9 mouse cellular contexts compared by ENCODE assay signal in genomic region chr4:126146974-126147532, GRCm38 (mm10). TPM values are rescaled to one million over a fixed set of nuclear protein-coding genes. Genes with fewer than 3 reads are reported as not detected.
A peak's percentile ranks its signal among the peaks of the same experiment; 100 is the strongest.
DNase-seq lines count a peak whose midpoint lies in the region; ATAC-seq and TF ChIP-seq lines count a peak whose summit lies in the region.
"Had no signal": no experiment of that assay in that cellular context is flagged by ENCODE, and none has a peak within 500 bp of the region (broad histone marks: within the 10 kb centered on the region; RNA-seq: fewer than 3 reads in every experiment).

No protein-coding gene starts in this region.

- H3K4me1 ChIP-seq in hindbrain, embryonic 10.5 days (replicated peaks): peaks cover 56% of the 10 kb centered on the region
- H3K4me1 ChIP-seq in hindbrain, embryonic 16.5 days (ENCODE audit: control insufficient read depth, insufficient read depth, low read depth, low read length): peaks cover 12% of the 10 kb centered on the region
- H3K4me1 ChIP-seq in E14TG2a.4 (replicated peaks; ENCODE audit: low read depth, low read length): peaks cover 69% of the 10 kb centered on the region
- H3K4me1 ChIP-seq in embryonic facial prominence, embryonic 10.5 days: peaks cover 73% of the 10 kb centered on the region
- H3K4me1 ChIP-seq in liver, embryonic 11.5 days (replicated peaks; ENCODE audit: control insufficient read depth, insufficient read depth, low read length): peaks cover 38% of the 10 kb centered on the region

- H3K4me3 ChIP-seq in hindbrain, embryonic 10.5 days: peak overlapping the region; percentile 61
- H3K4me3 ChIP-seq in hindbrain, embryonic 16.5 days (ENCODE audit: low read length): no peak overlapping the region
- peak overlapping the region; percentile 88 for H3K4me3 ChIP-seq in E14TG2a.4 (replicated peaks; ENCODE audit: low read length)
- H3K4me3 ChIP-seq in embryonic facial prominence, embryonic 10.5 days: peak overlapping the region; percentile 80
- no peak overlapping the region; the same call in 1 of the 2 replicates for H3K4me3 ChIP-seq in liver, embryonic 11.5 days (ENCODE audit: low read depth, low read length)

- DNase-seq in hindbrain, embryonic 10.5 days (ENCODE audit: low spot score): peak; percentile 23
- peak; percentile 43 for DNase-seq in embryonic facial prominence, embryonic 10.5 days (ENCODE audit: low spot score)
- no peak for DNase-seq in liver, embryonic 11.5 days (ENCODE audit: low spot score)
- no peak for DNase-seq in retina, embryonic 14.5 days (ENCODE audit: low spot score)
- no peak for DNase-seq in ovary, postnatal 10 days (ENCODE audit: low spot score)
- DNase-seq: layer of hippocampus, postnatal 36 days had no signal

- no peak overlapping the region for H3K9ac ChIP-seq in hindbrain, embryonic 16.5 days (ENCODE audit: low read depth, low read length)
- no peak overlapping the region for H3K9ac ChIP-seq in liver, embryonic 11.5 days (ENCODE audit: low read depth, low read length)

- no peaks in the 10 kb centered on the region for H3K9me3 ChIP-seq in hindbrain, embryonic 10.5 days
- no peaks in the 10 kb centered on the region for H3K9me3 ChIP-seq in hindbrain, embryonic 16.5 days (ENCODE audit: control insufficient read depth, low read length)
- no peaks in the 10 kb centered on the region for H3K9me3 ChIP-seq in E14TG2a.4 (ENCODE audit: low read length)
- H3K9me3 ChIP-seq in embryonic facial prominence, embryonic 10.5 days: no peaks in the 10 kb centered on the region
- no peaks in the 10 kb centered on the region for H3K9me3 ChIP-seq in liver, embryonic 11.5 days (ENCODE audit: control insufficient read depth, low read length)

- 47% methylated on average over 9 of the region's 9 CpGs for WGBS in hindbrain, embryonic 10.5 days
- WGBS in hindbrain, embryonic 16.5 days: 53% methylated on average over 9 of the region's 9 CpGs
- WGBS in embryonic facial prominence, embryonic 10.5 days: 27% methylated on average over 9 of the region's 9 CpGs
- WGBS in liver, embryonic 11.5 days: 46% methylated on average over 9 of the region's 9 CpGs

- no peak for ATAC-seq in hindbrain, embryonic 16.5 days
- ATAC-seq in liver, embryonic 11.5 days (replicated peaks; ENCODE audit: low FRiP score): no peak

- H3K4me2 ChIP-seq in hindbrain, embryonic 16.5 days (ENCODE audit: low read length): no peak overlapping the region
- H3K4me2 ChIP-seq in liver, embryonic 11.5 days: peak overlapping the region; percentile 57

- peak overlapping the region; percentile 86 for H3K27ac ChIP-seq in hindbrain, embryonic 10.5 days
- no peak overlapping the region for H3K27ac ChIP-seq in hindbrain, embryonic 16.5 days (ENCODE audit: low read depth, low read length)
- peak overlapping the region; percentile 95 for H3K27ac ChIP-seq in embryonic facial prominence, embryonic 10.5 days (replicated peaks)
- peak overlapping the region; percentile 87 for H3K27ac ChIP-seq in liver, embryonic 11.5 days (ENCODE audit: low read depth, low read length)

- TF ChIP-seq CTCF in E14TG2a.4 (conservative IDR thresholded peaks at IDR 0.05; ENCODE audit: low read length): no peak

- peaks cover 61% of the 10 kb centered on the region for H3K27me3 ChIP-seq in hindbrain, embryonic 10.5 days (ENCODE audit: insufficient read depth, poor library complexity, severe bottlenecking)
- peaks cover 26% of the 10 kb centered on the region for H3K27me3 ChIP-seq in hindbrain, embryonic 16.5 days (replicated peaks; ENCODE audit: control insufficient read depth, insufficient read depth, low read length)
- peaks cover 8% of the 10 kb centered on the region for H3K27me3 ChIP-seq in E14TG2a.4 (ENCODE audit: insufficient read depth, low read length)
- peaks cover 46% of the 10 kb centered on the region for H3K27me3 ChIP-seq in embryonic facial prominence, embryonic 10.5 days (replicated peaks; ENCODE audit: low read depth, poor library complexity, severe bottlenecking)
- H3K27me3 ChIP-seq in liver, embryonic 11.5 days (replicated peaks; ENCODE audit: control insufficient read depth, insufficient read depth, low read length): peaks cover 36% of the 10 kb centered on the region
- H3K27me3 ChIP-seq: Patski had no signal

- no peaks in the 10 kb centered on the region for H3K36me3 ChIP-seq in hindbrain, embryonic 10.5 days
- no peaks in the 10 kb centered on the region for H3K36me3 ChIP-seq in hindbrain, embryonic 16.5 days (ENCODE audit: control insufficient read depth, insufficient read depth, low read length)
- H3K36me3 ChIP-seq in E14TG2a.4 (ENCODE audit: insufficient read depth, low read length): peaks cover 22% of the 10 kb centered on the region
- peaks cover 19% of the 10 kb centered on the region for H3K36me3 ChIP-seq in embryonic facial prominence, embryonic 10.5 days (replicated peaks)
- H3K36me3 ChIP-seq in liver, embryonic 11.5 days (ENCODE audit: control insufficient read depth, insufficient read depth, low read length): no peaks in the 10 kb centered on the region

RNA-seq across cellular contexts. Expression of gene Eva1b, which starts 0.5 kb away (rescaled TPM):
- polyA plus RNA-seq in hindbrain, embryonic 10.5 days (2016; fragmentation: Nextera tagmentation; extraction: Ambion mirVana): 29.8 and 35.3 TPM in 2 replicates
- 11.8 and 13.7 TPM in 2 replicates for polyA plus RNA-seq in hindbrain, embryonic 16.5 days (2015; fragmentation: Nextera tagmentation; extraction: Ambion mirVana)
- polyA plus RNA-seq in embryonic facial prominence, embryonic 10.5 days (2016; fragmentation: Nextera tagmentation; extraction: Ambion mirVana): 37.1 and 38.9 TPM in 2 replicates
- 25.3 and 28.1 TPM in 2 replicates for polyA plus RNA-seq in liver, embryonic 11.5 days (2014; fragmentation: Nextera tagmentation; extraction: Ambion mirVana)

RNA-seq across cellular contexts. Expression of gene Sh3d21, which starts 16.2 kb away (rescaled TPM):
- 1.3 and 2.3 TPM in 2 replicates for polyA plus RNA-seq in hindbrain, embryonic 10.5 days (2016; fragmentation: Nextera tagmentation; extraction: Ambion mirVana)
- 1.3 and 1.5 TPM in 2 replicates for polyA plus RNA-seq in hindbrain, embryonic 16.5 days (2015; fragmentation: Nextera tagmentation; extraction: Ambion mirVana)
- 2.0 and 3.1 TPM in 2 replicates for polyA plus RNA-seq in embryonic facial prominence, embryonic 10.5 days (2016; fragmentation: Nextera tagmentation; extraction: Ambion mirVana)
- polyA plus RNA-seq in liver, embryonic 11.5 days (2014; fragmentation: Nextera tagmentation; extraction: Ambion mirVana): 2.3 TPM in 2 replicates

RNA-seq across cellular contexts. Expression of gene Stk40, which starts 43.3 kb away (rescaled TPM):
- polyA plus RNA-seq in hindbrain, embryonic 10.5 days (2016; fragmentation: Nextera tagmentation; extraction: Ambion mirVana): 46.9 and 47.2 TPM in 2 replicates
- 29.5 and 34.3 TPM in 2 replicates for polyA plus RNA-seq in hindbrain, embryonic 16.5 days (2015; fragmentation: Nextera tagmentation; extraction: Ambion mirVana)
- 43.8 and 44.5 TPM in 2 replicates for polyA plus RNA-seq in embryonic facial prominence, embryonic 10.5 days (2016; fragmentation: Nextera tagmentation; extraction: Ambion mirVana)
- 24.4 and 26.7 TPM in 2 replicates for polyA plus RNA-seq in liver, embryonic 11.5 days (2014; fragmentation: Nextera tagmentation; extraction: Ambion mirVana)

RNA-seq across cellular contexts. Expression of gene Lsm10, which starts 50.6 kb away (rescaled TPM):
- polyA plus RNA-seq in hindbrain, embryonic 10.5 days (2016; fragmentation: Nextera tagmentation; extraction: Ambion mirVana): 46.8 and 49.1 TPM in 2 replicates
- 51.3 and 55.8 TPM in 2 replicates for polyA plus RNA-seq in hindbrain, embryonic 16.5 days (2015; fragmentation: Nextera tagmentation; extraction: Ambion mirVana)
- 44.9 and 48.5 TPM in 2 replicates for polyA plus RNA-seq in embryonic facial prominence, embryonic 10.5 days (2016; fragmentation: Nextera tagmentation; extraction: Ambion mirVana)
- polyA plus RNA-seq in liver, embryonic 11.5 days (2014; fragmentation: Nextera tagmentation; extraction: Ambion mirVana): 46.6 and 53.3 TPM in 2 replicates

RNA-seq across cellular contexts. Expression of gene Thrap3, which starts 55.5 kb away (rescaled TPM):
- 230 and 252 TPM in 2 replicates for polyA plus RNA-seq in hindbrain, embryonic 10.5 days (2016; fragmentation: Nextera tagmentation; extraction: Ambion mirVana)
- 107 and 120 TPM in 2 replicates for polyA plus RNA-seq in hindbrain, embryonic 16.5 days (2015; fragmentation: Nextera tagmentation; extraction: Ambion mirVana)
- polyA plus RNA-seq in embryonic facial prominence, embryonic 10.5 days (2016; fragmentation: Nextera tagmentation; extraction: Ambion mirVana): 262 and 263 TPM in 2 replicates
- 199 and 207 TPM in 2 replicates for polyA plus RNA-seq in liver, embryonic 11.5 days (2014; fragmentation: Nextera tagmentation; extraction: Ambion mirVana)

Comparison
In these comparisons a context has a peak if more than half of its experiments do, and no peak if none do; other contexts are left out.
1. H3K4me3 ChIP-seq: peak in hindbrain, embryonic 10.5 days (single experiment), E14TG2a.4 (single experiment) and embryonic facial prominence, embryonic 10.5 days (single experiment); none in hindbrain, embryonic 16.5 days (single experiment) and liver, embryonic 11.5 days (single experiment).
2. DNase-seq: peak in hindbrain, embryonic 10.5 days (single experiment) and embryonic facial prominence, embryonic 10.5 days (single experiment); none in liver, embryonic 11.5 days (single experiment), retina, embryonic 14.5 days (single experiment) and ovary, postnatal 10 days (single experiment).